Mouse (Mus musculus) megakaryocyte, adult 5-6 weeks (primary cell): ENCODE data around the gene Fstl5. TPM values are rescaled to one million over a fixed set of nuclear protein-coding genes. Genes with fewer than 3 reads are reported as not detected.
"Not testable (repeated sequence)": the region's sequence is repeated elsewhere in the genome, so short reads cannot be mapped to it uniquely, and the experiment has no call there.

Experiments
- ATAC-seq: 2 replicates; pipeline ENCODE4 v1.8.0; 2016; ENCODE audit warnings: mild to moderate bottlenecking, inconsistent platforms; ENCODE audit not compliant: poor library complexity, severe bottlenecking
- total RNA-seq, 2 experiments: library from RNA; stranded (forward) in 1 of 2; stranded (reverse) in 1 of 2; fragments of 153-499, 151-499 nt in 1 of 2; fragments of 221-1000, 200-1000 nt in 1 of 2; gene quantifications; 2 replicates each; pipeline versions ENCODE4 v1.2.3 to v1.2.4; 2015 to 2017

Fstl5 gene
- total RNA-seq, 2 experiments from 2014 or later = not detected

- ATAC-seq = no peak
These were observed 394.1 kb downstream of the Fstl5 start for GRCm38 (mm10) chr3:76468147-76468546.

GRCm38 (mm10) chr3:76507891-76508290, 433.8 kb downstream of the Fstl5 start:
- not testable (repeated sequence) for ATAC-seq

- ATAC-seq = no peak
These were observed 434.7 kb downstream of the Fstl5 start for GRCm38 (mm10) chr3:76508811-76509210.

GRCm38 (mm10) chr3:76567346-76567745, 493.3 kb downstream of the Fstl5 start:
- no peak for ATAC-seq

GRCm38 (mm10) chr3:76572478-76572877, 498.4 kb downstream of the Fstl5 start:
- no peak for ATAC-seq

GRCm38 (mm10) chr3:76572920-76573541, 499.0 kb downstream of the Fstl5 start:
- no peak for ATAC-seq

- ATAC-seq = no peak
These were observed 519.1 kb downstream of the Fstl5 start for GRCm38 (mm10) chr3:76593148-76593547.

GRCm38 (mm10) chr3:76620044-76620443, 546.0 kb downstream of the Fstl5 start:
- ATAC-seq = no peak

GRCm38 (mm10) chr3:76654243-76654642, 580.2 kb downstream of the Fstl5 start:
- no peak for ATAC-seq

GRCm38 (mm10) chr3:76670859-76671258, 596.8 kb downstream of the Fstl5 start:
- ATAC-seq = no peak

- no peak for ATAC-seq
These were observed 601.9 kb downstream of the Fstl5 start for GRCm38 (mm10) chr3:76676006-76676405.

GRCm38 (mm10) chr3:76679853-76680545, 605.9 kb downstream of the Fstl5 start:
- ATAC-seq = no peak

- no peak for ATAC-seq
These were observed 606.4 kb downstream of the Fstl5 start for GRCm38 (mm10) chr3:76680546-76680883.

GRCm38 (mm10) chr3:76697134-76697629, 623.1 kb downstream of the Fstl5 start:
- ATAC-seq = no peak

GRCm38 (mm10) chr3:76739221-76739620, 665.2 kb downstream of the Fstl5 start:
- ATAC-seq = no peak

Other genes with a start within 250 kb of the Fstl5 start
- gene Golim4, start 117.3 kb upstream of the Fstl5 start, total RNA-seq (2015) = 44.6 and 53.5 TPM in 2 replicates
- gene Golim4, start 117.3 kb upstream of the Fstl5 start, total RNA-seq (2017) = 39.0 and 56.4 TPM in 2 replicates